Mouse (Mus musculus): Measurements from ENCODE around the gene Clip3.

DNA sequence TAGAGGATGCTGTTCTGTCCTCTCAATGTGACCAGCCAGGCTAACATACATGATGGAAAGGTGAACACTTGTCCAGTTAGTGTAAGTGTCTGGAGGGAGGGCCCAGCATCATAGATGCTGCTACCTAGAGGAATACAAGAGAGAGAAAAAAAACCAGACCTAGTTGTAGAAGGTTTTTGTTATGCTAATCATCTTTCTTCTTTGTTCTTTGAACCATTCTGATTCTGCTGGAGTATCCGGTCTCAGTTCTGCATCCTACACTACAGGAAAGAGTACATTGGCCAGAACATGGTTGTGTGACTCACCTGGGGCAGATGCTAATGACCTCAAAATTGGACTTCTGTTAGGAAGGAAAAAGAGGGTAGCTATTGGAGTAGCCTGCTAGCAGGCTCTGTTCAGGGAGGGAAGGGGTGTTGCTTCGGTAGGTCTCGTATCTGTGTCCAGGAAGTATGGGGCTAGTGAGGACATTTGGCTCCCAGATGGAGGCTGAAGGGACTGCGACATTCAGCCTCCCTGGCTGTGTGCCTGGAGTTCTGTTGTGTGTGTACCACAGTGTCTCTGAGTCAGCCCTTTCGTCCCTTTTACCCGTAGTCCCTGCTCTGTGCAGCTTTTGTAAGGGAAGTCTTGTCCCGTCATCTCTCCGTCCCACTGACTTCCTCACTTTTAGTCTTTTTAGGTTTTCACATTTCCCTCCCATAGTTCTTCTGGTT is 4.7 kb upstream of the Clip3 start:
- TF ChIP-seq POLR2A (IDR thresholded peaks at IDR 0.05; ENCODE audit: borderline replicate concordance, extremely low read depth, insufficient read depth, insufficient read length, poor library complexity, severe bottlenecking) (no peak), CTCF (IDR thresholded peaks at IDR 0.05; ENCODE audit: borderline replicate concordance, extremely low read depth, insufficient read depth, insufficient read length) (no peak)
